Mouse (Mus musculus) midbrain, embryonic 14.5 days (tissue): ENCODE measurements around the gene Hist1h2bk. TPM values are rescaled to one million over a fixed set of nuclear protein-coding genes. Genes with fewer than 3 reads are reported as not detected.
"Not testable (repeated sequence)": the region's sequence is repeated elsewhere in the genome, so short reads cannot be mapped to it uniquely, and the experiment has no call there.

Source experiments
- ATAC-seq: fragments of 200-750 bp; cut with Nextera tagmentation; 2 replicates; pipeline ENCODE4 v1.8.0; 2017; ENCODE audit warnings: moderate number of reproducible peaks, moderate library complexity; ENCODE audit not compliant: low FRiP score, low TSS enrichment
- DNase-seq: peaks from one replicate; pipeline ENCODE4 v3.0.0-alpha.2; 2015
- H3K27ac ChIP-seq: fragments of 300-500 bp; sonication (generic); replicated peaks from 2 replicates; pipeline ENCODE4 v1.5.1; 2014; ENCODE audit warnings: mild to moderate bottlenecking, low read depth, low read length, moderate library complexity
- H3K27me3 ChIP-seq: fragments of 300-500 bp; sonication (generic); 2 replicates; pipeline ENCODE4 v1.6.1; 2014; ENCODE audit warnings: low read length, control low read depth, mixed read lengths; ENCODE audit not compliant: control insufficient read depth, insufficient read depth
- H3K36me3 ChIP-seq: fragments of 300-500 bp; sonication (generic); 2 replicates; pipeline ENCODE4 v1.6.1; 2014; ENCODE audit warnings: low read length, control low read depth; ENCODE audit not compliant: control insufficient read depth, insufficient read depth
- H3K4me1 ChIP-seq: fragments of 300-500 bp; sonication (generic); 2 replicates; pipeline ENCODE4 v1.6.1; 2014; ENCODE audit warnings: mild to moderate bottlenecking, antibody characterized with exemption, low read length, control low read depth; ENCODE audit not compliant: control insufficient read depth, insufficient read depth
- H3K4me2 ChIP-seq: fragments of 300-500 bp; sonication (generic); 2 replicates; pipeline ENCODE4 v1.6.1; 2014; ENCODE audit warnings: mild to moderate bottlenecking, low read length, moderate library complexity
- H3K4me3 ChIP-seq: fragments of 300-500 bp; sonication (generic); replicated peaks from 2 replicates; pipeline ENCODE4 v1.5.1; 2014; ENCODE audit warnings: low read depth, low read length
- H3K9ac ChIP-seq: fragments of 300-500 bp; sonication (generic); replicated peaks from 2 replicates; pipeline ENCODE4 v1.6.1; 2014; ENCODE audit warnings: mild to moderate bottlenecking, low read length, moderate library complexity
- H3K9me3 ChIP-seq: fragments of 300-500 bp; sonication (generic); 2 replicates; pipeline ENCODE4 v1.6.1; 2016; ENCODE audit warnings: low read length, control low read depth, mixed read lengths; ENCODE audit not compliant: control insufficient read depth
- WGBS: fragments of 180-500 bp; shearing (Covaris S2); extraction: QIAGEN DNeasy Blood & Tissue Kit; methylation state at CpG from one replicate; pipeline ENCODE4 v1.1.7; 2014; 5-methylcytosine and 5-hydroxymethylcytosine counted together
- polyA plus RNA-seq: library from polyadenylated mRNA; unstranded; fragments of >200 nt; fragmentation: Nextera tagmentation; extraction: Ambion mirVana; gene quantifications from 2 replicates; pipeline ENCODE4 v1.2.1, GENCODE M21; 2014

Hist1h2bk gene
- polyA plus RNA-seq, 1 experiment from 2014 or later, result 1.1 TPM

DNA sequence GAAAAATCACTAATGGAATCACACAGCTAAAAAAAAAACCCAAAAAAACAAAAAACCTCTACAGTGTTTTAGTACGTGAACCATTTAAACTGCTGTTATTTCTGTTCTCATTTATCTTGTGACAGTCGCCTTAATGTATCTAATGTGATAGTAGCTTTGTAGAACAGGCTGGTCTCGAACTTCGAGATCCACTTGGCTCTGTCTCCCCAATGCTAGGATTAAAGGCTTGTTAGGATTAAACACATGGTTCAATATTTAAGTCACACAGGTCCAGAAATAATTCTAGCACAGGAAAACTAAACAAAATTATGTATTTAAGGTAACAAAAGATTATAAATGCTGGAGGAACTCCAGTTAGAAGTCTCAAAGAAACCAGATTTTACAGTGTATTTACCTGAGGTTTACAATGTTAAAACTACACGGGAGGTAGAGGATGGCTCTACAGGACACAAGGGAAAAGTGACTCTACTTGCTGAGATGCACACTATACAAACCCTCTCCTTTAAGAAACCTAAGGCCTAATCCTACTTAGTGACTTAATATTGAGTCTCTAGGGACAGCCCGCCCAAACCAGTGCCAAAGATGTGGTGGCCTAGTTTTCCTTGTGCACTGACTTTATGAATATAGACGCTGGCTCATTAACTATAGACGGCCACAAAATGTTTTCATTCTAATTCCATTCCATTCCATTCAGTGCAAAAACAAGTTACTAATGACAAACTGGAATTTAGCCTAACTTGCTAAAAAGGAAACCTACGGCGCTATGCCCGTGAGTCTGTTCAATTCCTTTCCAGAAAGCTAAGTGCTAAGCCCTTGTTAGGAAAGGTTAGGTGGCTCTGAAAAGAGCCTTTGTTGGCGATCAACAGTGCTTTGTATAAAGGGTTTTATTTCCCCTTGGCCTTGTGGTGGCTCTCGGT is 6.2 kb downstream of the Hist1h2bk start:
- no peak for DNase-seq
- Histone ChIP-seq H3K27me3 (no peaks in the 10 kb centered on the region), H3K4me1 (peaks cover 17% of the 10 kb centered on the region), H3K27ac (peak overlapping the region; percentile 72), H3K4me2 (peak overlapping the region; percentile 73), H3K9ac (peak overlapping the region; percentile 36; the same call in 1 of the 2 replicates), H3K36me3 (no peaks in the 10 kb centered on the region), H3K4me3 (peak overlapping the region; percentile 32), H3K9me3 (no peaks in the 10 kb centered on the region)
- WGBS, result 2% methylated on average over 13 of the region's 13 CpGs
- no peak for ATAC-seq

DNA sequence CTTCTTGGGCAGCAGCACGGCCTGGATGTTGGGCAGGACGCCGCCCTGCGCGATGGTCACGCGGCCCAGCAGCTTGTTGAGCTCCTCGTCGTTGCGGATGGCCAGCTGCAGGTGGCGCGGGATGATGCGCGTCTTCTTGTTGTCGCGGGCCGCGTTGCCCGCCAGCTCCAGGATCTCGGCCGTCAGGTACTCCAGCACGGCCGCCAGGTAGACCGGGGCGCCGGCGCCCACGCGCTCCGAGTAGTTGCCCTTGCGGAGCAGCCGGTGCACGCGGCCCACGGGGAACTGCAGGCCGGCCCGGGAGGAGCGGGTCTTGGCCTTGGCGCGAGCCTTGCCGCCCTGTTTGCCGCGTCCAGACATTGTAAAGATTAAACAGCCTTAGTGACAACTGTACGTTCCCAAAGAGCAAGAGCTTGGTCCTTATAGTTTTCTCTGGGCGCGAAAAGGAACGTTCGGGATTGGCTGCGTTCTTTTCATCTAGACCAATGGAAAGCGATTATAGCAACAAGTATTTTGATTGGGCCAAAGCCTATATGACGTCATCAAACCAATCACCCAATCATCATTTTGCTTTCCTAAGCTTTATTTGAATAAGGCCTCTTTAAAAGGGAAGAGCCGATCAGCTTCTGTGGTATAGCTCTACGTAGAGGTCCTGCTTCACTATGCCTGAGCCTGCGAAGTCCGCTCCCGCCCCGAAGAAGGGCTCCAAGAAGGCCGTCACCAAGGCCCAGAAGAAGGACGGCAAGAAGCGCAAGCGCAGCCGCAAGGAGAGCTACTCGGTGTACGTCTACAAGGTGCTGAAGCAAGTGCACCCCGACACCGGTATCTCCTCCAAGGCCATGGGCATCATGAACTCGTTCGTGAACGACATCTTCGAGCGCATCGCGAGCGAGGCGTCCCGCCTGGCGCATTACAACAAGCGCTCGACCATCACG is 7.2 kb downstream of the Hist1h2bk start, which contains the start of the genes Hist1h2ag and Hist1h2bj:
Hist1h2ag (minus strand) TSS at position 377 of the 935 bp plus-strand sequence.
Hist1h2bj (plus strand) TSS at position 647 of the 935 bp plus-strand sequence.
- not testable (repeated sequence) for H3K9me3 ChIP-seq, H3K27me3 ChIP-seq, H3K36me3 ChIP-seq
- Histone ChIP-seq H3K4me2 (peak within 1 kb of the TSS; percentile 73), H3K4me1 (peaks cover 17% of the 10 kb centered on the region), H3K9ac (peak within 1 kb of the TSS; percentile 43; the same call in 1 of the 2 replicates), H3K27ac (peak within 1 kb of the TSS; percentile 72), H3K4me3 (peak within 1 kb of the TSS; percentile 38)
- ATAC-seq (peak; percentile 91), DNase-seq (peak; percentile 98)
- WGBS, result under 1% methylated on average over 42 of the region's 80 CpGs

DNA sequence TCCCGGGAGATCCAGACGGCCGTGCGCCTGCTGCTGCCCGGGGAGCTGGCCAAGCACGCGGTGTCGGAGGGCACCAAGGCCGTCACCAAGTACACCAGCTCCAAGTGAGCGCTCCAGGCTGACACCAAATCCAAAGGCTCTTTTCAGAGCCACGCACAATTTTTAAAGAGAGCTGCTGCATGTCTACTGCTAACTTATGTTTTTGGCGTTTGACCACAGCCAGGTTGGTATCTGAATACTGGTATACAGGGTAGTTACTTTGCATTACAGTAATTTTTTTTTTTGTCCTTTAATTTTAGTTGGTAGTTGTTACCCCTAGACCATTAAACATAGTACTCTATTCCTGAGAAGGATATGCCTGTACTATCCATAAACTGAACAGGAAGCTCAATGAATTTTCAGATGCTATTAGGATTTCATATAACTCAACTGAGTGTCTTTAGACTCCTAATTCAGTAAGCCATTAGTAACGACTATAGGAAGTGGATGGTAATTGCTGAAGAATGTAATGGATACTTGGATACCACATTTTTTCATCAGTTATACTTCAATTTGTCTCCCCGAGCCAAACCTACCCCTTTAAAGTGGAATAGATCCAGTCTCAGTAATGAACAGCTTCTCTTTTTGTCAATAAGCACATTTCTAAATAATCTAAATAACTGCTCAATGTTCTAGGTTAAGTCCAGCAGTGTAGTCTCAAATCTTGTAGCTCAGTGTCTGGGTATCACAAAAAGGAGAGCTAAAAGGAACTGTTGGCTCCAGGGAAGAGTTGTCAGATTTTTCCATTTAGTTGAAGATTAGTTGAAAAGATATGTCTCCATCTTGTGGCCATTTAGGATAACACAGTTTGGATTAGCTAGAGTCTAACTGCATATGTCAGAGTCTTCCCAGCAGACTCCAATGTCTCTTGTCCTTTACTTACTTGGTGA is 8.1 kb downstream of the Hist1h2bk start:
- DNase-seq, result peak; percentile 88
- WGBS, result under 1% methylated on average over 10 of the region's 14 CpGs

DNA sequence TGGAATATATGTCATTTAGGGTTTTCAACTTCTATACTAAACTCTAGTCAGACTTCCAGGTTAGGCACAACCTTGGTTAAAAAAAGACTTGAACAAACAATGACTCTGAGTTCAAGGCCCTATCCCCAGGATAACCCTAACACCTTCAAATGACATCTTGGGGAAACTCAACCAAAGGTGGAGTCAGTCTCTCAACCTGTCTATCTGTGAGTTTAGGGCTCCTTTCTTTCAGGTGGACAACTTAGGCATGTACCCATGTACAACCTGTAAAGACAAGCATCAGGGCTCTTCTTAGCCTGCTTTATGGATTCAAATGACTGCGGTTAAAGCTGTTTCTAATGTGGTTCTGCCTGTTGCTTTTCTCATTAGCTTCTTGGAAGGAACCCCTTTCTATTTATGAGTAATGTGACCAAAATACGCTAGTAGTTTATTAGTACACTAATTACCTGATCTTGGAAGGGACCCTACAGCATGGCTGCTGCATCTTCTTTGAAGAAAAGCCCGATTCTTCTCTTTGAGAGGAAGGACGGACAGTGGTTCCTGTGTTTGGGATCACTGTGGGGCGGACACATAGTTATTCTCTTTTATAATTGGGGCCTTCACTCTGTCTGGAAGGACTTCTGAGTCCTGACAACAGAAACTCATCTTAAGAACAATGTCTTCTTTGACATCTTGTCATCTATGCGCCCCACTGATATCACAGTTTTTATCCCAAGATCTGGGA is 8.9 kb downstream of the Hist1h2bk start:
- H3K4me1 ChIP-seq, result peaks cover 18% of the 10 kb centered on the region
- no peaks in the 10 kb centered on the region for H3K36me3 ChIP-seq
- no peak overlapping the region for H3K9ac ChIP-seq
- WGBS, result 87% methylated on average over 6 of the region's 6 CpGs
- DNase-seq (no peak), ATAC-seq (no peak)
- H3K27me3 ChIP-seq, result no peaks in the 10 kb centered on the region
- no peak overlapping the region for H3K4me3 ChIP-seq
- H3K27ac ChIP-seq, result no peak overlapping the region
- H3K4me2 ChIP-seq, result peak overlapping the region; percentile 73; the same call in 1 of the 2 replicates
- H3K9me3 ChIP-seq, result no peaks in the 10 kb centered on the region

More for the DNA sequence above, 8.1 kb downstream of the Hist1h2bk start:
- Histone ChIP-seq H3K9ac (peak overlapping the region; percentile 43; the same call in 1 of the 2 replicates), H3K27me3 (no peaks in the 10 kb centered on the region), H3K27ac (peak overlapping the region; percentile 71), H3K36me3 (no peaks in the 10 kb centered on the region), H3K9me3 (no peaks in the 10 kb centered on the region), H3K4me1 (peaks cover 17% of the 10 kb centered on the region), H3K4me2 (peak overlapping the region; percentile 73), H3K4me3 (peak overlapping the region; percentile 38)
- ATAC-seq, result peak; percentile 3; the same call in 1 of the 2 replicates

DNA sequence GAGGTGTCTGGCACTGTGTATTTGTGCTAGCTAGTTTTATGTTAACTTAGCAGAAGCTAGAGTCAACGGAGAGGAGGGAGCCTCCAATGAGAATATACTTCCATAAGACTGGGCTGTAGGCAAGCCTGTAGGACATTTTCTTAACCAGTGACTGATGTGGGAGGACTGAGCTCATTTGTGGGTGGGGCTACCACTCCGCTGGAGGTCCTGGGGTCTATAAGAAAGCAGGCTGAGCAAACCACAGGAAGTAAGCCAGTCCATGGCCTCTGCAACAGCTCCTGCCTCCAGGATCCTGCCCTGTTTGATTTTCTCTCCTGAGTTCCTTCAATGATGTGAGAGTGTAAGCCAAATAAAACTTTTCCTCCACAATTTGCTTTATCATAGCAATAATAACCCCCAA is 9.6 kb downstream of the Hist1h2bk start:
- DNase-seq, result no peak
- Histone ChIP-seq H3K36me3 (no peaks in the 10 kb centered on the region), H3K9ac (no peak overlapping the region), H3K27ac (no peak overlapping the region), H3K9me3 (no peaks in the 10 kb centered on the region), H3K4me3 (no peak overlapping the region), H3K27me3 (no peaks in the 10 kb centered on the region), H3K4me1 (peaks cover 16% of the 10 kb centered on the region), H3K4me2 (no peak overlapping the region)
- ATAC-seq, result no peak
- 82% methylated on average over 2 of the region's 2 CpGs for WGBS

DNA sequence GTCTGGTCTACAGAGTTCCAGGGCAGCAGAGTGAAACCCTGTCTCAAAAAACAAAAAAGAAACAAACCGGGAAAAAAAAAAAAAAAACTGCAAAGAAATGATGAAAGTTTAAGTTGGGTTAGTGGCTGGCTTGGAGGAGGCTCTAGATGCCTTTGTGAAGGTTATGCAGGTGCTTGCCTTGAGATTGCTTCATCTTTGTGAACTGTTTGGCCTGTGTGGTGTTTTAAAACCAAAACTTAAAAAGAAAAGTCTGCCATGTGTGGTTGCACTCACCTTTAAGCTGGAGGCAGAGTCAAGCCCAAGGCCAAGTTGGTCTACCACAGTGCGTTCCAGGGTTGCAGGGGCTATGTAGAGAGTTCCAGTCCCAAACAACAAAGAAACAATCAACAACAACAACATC is 13.4 kb downstream of the Hist1h2bk start:
- H3K9ac ChIP-seq, result no peak overlapping the region
- ATAC-seq (no peak), DNase-seq (no peak)
- no peak overlapping the region for H3K4me3 ChIP-seq
- no peaks in the 10 kb centered on the region for H3K27me3 ChIP-seq
- no peak overlapping the region for H3K27ac ChIP-seq
- H3K9me3 ChIP-seq, result no peaks in the 10 kb centered on the region
- H3K4me2 ChIP-seq, result 0 out of 2 replicates have a peak overlapping the region, but pooled peaks have one; percentile 10
- H3K4me1 ChIP-seq, result peaks cover 4% of the 10 kb centered on the region; the same call in 1 of the 2 replicates
- WGBS, result 86% methylated on average over 2 of the region's 2 CpGs
- H3K36me3 ChIP-seq, result no peaks in the 10 kb centered on the region

DNA sequence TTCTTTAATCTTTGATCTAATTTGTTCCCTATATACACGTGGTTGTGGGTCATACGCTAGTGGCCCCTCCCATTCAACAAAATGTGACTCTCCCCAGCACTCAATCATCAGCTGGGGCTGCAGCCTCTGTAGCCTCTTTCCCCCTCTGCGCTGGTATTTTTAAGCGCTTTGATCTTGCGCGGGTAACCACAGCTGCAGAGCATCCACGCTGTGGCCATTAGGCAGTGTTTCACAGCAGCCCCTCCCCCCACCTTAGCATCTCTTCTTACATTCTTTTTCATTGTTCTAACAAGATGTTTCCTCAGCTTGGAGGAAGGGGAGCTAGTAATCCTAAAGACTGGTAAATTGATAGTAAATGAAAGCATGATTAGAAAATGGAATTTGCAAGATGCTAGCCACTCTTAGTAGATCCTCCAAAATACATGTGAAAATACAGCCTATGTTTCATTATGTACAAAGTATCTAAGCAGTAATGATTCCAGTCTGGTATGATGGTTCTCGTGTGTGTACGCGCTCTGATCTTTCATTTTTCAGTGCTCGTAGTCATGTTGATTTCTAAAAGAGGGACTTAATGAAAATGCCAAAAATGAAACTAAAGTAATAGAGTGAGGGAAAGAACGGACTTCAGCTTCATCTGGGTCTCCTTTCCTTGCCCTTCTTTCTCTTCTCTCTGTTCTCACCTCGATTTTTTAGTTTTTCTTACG is 14.2 kb downstream of the Hist1h2bk start:
- Histone ChIP-seq H3K9ac (peak overlapping the region; percentile 60; the same call in 1 of the 2 replicates), H3K27me3 (no peaks in the 10 kb centered on the region), H3K4me2 (peak overlapping the region; percentile 63), H3K36me3 (no peaks in the 10 kb centered on the region), H3K9me3 (no peaks in the 10 kb centered on the region), H3K4me1 (peaks cover 4% of the 10 kb centered on the region; the same call in 1 of the 2 replicates), H3K27ac (peak overlapping the region; percentile 86), H3K4me3 (peak overlapping the region; percentile 49)
- ATAC-seq (peak; percentile 38; the same call in 1 of the 2 replicates), DNase-seq (peak; percentile 88)
- WGBS, result under 1% methylated on average over 14 of the region's 14 CpGs
